Mouse (Mus musculus) megakaryocyte, embryonic 14.5 days (primary cell): ENCODE measurements around the gene Taf11.

ENCODE experiments used
- FLI1 ChIP-seq: IDR thresholded peaks from 2 replicates; pipeline ENCODE4 v1.6.1; 2012; ENCODE audit warnings: low read length, inconsistent platforms, mixed read lengths
- GATA1 ChIP-seq: IDR thresholded peaks from 3 replicates; pipeline ENCODE4 v1.6.1; 2012; ENCODE audit warnings: mixed read lengths, low read length, inconsistent platforms, borderline replicate concordance

GRCm38 (mm10) chr17:27916366-27916765, 6.7 kb upstream of the Taf11 start:
- TF ChIP-seq GATA1, result no peak
- no peak for TF ChIP-seq FLI1
